Mouse (Mus musculus): ENCODE results near the gene Sec31a. TPM values are rescaled to one million over a fixed set of nuclear protein-coding genes. Genes with fewer than 3 reads are reported as not detected.

Gene Sec31a
- polyA plus RNA-seq, 1 experiment from 2014 or later, result 257 TPM

- no peaks in the 10 kb centered on the region for H3K27me3 ChIP-seq
- H3K36me3 ChIP-seq, result peaks cover 30% of the 10 kb centered on the region
- H3K4me2 ChIP-seq (replicated peaks), result no peak overlapping the region
- no peak overlapping the region for H3K27ac ChIP-seq (replicated peaks)
- peaks cover 6% of the 10 kb centered on the region; the same call in 1 of the 2 replicates for H3K4me1 ChIP-seq
- no peak overlapping the region for H3K9ac ChIP-seq
- no peaks in the 10 kb centered on the region for H3K9me3 ChIP-seq (replicated peaks)
- no peak for ATAC-seq (ENCODE audit: insufficient number of reproducible peaks, low FRiP score, low TSS enrichment, low read depth)
- 79% methylated on average over 5 of the region's 5 CpGs for WGBS
- H3K4me3 ChIP-seq (replicated peaks), result no peak overlapping the region
These were observed 7.5 kb downstream of the Sec31a start for GRCm38 (mm10) chr5:100408485-100408884.

DNA sequence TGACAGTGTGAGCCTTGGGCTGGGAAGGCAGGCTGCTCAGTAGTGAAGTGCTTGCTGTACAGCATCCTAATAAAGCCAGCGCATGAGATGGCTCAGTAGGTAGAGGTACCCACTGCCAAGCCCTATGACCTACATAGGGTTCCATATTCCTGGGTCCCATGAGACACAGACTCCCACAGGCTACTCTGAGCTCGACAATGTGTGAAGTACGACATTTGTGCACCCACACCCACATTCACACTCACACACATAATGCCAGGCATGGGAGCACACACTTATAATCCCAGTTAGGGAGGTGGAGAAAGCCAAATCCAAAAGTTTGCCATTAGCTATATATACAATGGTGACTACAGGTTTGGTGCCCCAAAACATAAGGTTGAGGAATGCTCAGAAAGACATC lies 19.3 kb downstream of the Sec31a start:
- no peak overlapping the region for H3K27ac ChIP-seq (replicated peaks)
- 94% methylated on average over 3 of the region's 3 CpGs for WGBS
- H3K9me3 ChIP-seq (replicated peaks), result no peaks in the 10 kb centered on the region
- H3K27me3 ChIP-seq, result no peaks in the 10 kb centered on the region
- H3K9ac ChIP-seq, result no peak overlapping the region
- H3K36me3 ChIP-seq, result peaks cover 91% of the 10 kb centered on the region
- H3K4me1 ChIP-seq, result no peaks in the 10 kb centered on the region
- ATAC-seq (ENCODE audit: insufficient number of reproducible peaks, low FRiP score, low TSS enrichment, low read depth), result no peak
- H3K4me3 ChIP-seq (replicated peaks), result no peak overlapping the region
- H3K4me2 ChIP-seq (replicated peaks), result no peak overlapping the region

GRCm38 (mm10) chr5:100393681-100394080 lies 22.4 kb downstream of the Sec31a start:
- no peaks in the 10 kb centered on the region for H3K9me3 ChIP-seq (replicated peaks)
- no peak overlapping the region for H3K27ac ChIP-seq (replicated peaks)
- H3K36me3 ChIP-seq, result peaks cover 96% of the 10 kb centered on the region
- no peaks in the 10 kb centered on the region for H3K27me3 ChIP-seq
- 69% methylated on average over 3 of the region's 3 CpGs for WGBS
- no peaks in the 10 kb centered on the region for H3K4me1 ChIP-seq
- no peak overlapping the region for H3K4me3 ChIP-seq (replicated peaks)
- no peak for ATAC-seq (ENCODE audit: insufficient number of reproducible peaks, low FRiP score, low TSS enrichment, low read depth)
- H3K4me2 ChIP-seq (replicated peaks), result no peak overlapping the region
- H3K9ac ChIP-seq, result no peak overlapping the region

DNA sequence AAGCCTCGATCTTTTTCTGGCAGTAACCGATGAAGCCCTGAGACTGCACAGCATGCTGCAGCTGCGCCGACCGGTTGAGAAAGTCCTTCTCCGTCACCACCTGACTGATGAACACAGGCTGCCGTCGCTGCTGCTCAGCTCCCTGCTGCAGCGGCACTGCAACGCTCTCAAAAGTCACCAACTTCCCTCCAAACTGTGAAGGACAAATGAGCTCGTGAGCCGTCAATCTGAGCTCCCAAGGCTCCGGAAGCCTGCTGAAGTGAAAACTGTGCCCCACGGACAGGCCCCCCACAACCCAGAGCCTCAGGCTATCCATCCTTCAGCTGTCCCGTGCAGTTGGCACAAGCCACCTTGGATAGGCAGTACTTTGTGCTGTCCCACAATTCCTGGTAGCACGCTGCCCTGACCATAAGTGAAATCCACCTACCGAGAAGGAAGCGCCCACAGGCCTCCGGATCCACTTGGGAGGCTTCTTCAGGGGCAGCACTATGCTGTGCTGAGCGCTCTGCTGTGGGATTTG lies 23.5 kb downstream of the Sec31a start:
- no peak for ATAC-seq (ENCODE audit: insufficient number of reproducible peaks, low FRiP score, low TSS enrichment, low read depth)
- no peak overlapping the region for H3K27ac ChIP-seq (replicated peaks)
- no peak overlapping the region for H3K9ac ChIP-seq
- peaks cover 92% of the 10 kb centered on the region for H3K36me3 ChIP-seq
- H3K27me3 ChIP-seq, result no peaks in the 10 kb centered on the region
- H3K4me1 ChIP-seq, result no peaks in the 10 kb centered on the region
- 88% methylated on average over 20 of the region's 20 CpGs for WGBS
- no peak overlapping the region for H3K4me2 ChIP-seq (replicated peaks)
- H3K9me3 ChIP-seq (replicated peaks), result no peaks in the 10 kb centered on the region
- no peak overlapping the region for H3K4me3 ChIP-seq (replicated peaks)

GRCm38 (mm10) chr5:100383782-100384510 lies 32.1 kb downstream of the Sec31a start:
- no peaks in the 10 kb centered on the region for H3K4me1 ChIP-seq
- H3K36me3 ChIP-seq, result peaks cover 85% of the 10 kb centered on the region
- H3K4me3 ChIP-seq (replicated peaks), result no peak overlapping the region
- no peak overlapping the region for H3K4me2 ChIP-seq (replicated peaks)
- no peaks in the 10 kb centered on the region for H3K9me3 ChIP-seq (replicated peaks)
- no peaks in the 10 kb centered on the region for H3K27me3 ChIP-seq
- H3K9ac ChIP-seq, result no peak overlapping the region
- no peak for ATAC-seq (ENCODE audit: insufficient number of reproducible peaks, low FRiP score, low TSS enrichment, low read depth)
- 93% methylated on average over 18 of the region's 18 CpGs for WGBS
- H3K27ac ChIP-seq (replicated peaks), result no peak overlapping the region

DNA sequence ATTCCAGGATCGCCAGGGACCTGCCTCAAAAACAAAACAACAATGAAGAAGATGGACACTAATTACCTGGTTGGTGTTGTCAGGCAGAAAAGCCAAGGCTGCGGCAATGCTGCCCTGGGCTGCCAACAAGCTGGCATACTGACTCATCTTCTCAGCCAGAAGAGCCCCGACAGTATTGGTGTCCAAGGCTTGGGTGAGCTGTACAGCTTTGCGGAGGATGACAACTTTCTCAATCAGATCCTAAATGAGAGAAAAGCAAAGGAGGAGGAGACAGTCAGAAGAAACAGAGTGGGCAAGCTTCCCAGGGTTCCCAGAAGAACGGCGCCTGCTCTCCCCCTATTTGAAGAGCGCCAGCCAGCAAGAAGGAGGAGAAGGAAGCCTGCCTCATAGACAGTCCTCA lies 34.9 kb downstream of the Sec31a start:
- H3K9ac ChIP-seq, result no peak overlapping the region
- ATAC-seq (ENCODE audit: insufficient number of reproducible peaks, low FRiP score, low TSS enrichment, low read depth), result no peak
- WGBS, result 90% methylated on average over 7 of the region's 7 CpGs
- no peaks in the 10 kb centered on the region for H3K9me3 ChIP-seq (replicated peaks)
- H3K27ac ChIP-seq (replicated peaks), result no peak overlapping the region
- no peaks in the 10 kb centered on the region for H3K4me1 ChIP-seq
- peaks cover 91% of the 10 kb centered on the region for H3K36me3 ChIP-seq
- no peak overlapping the region for H3K4me2 ChIP-seq (replicated peaks)
- no peaks in the 10 kb centered on the region for H3K27me3 ChIP-seq
- H3K4me3 ChIP-seq (replicated peaks), result no peak overlapping the region

DNA sequence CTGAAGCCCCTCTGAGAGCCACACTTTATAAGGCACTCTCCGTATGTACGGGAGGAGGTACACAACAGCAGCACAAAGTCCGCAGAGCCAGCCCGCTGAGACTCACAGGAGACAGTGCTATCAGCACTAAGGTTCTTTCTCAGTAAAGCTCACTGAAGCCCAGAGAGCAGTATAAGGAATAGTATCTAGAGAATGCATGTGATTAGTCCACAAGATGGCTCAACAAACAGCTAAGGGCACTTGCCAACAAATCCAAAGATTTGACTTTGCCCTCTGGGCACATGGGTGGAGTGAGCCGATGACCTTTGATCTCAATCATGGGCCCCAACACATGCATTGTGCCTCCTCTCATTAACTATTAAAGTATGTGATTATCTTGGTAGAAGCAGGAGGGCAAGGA lies 35.8 kb downstream of the Sec31a start:
- no peak overlapping the region for H3K27ac ChIP-seq (replicated peaks)
- H3K9ac ChIP-seq, result no peak overlapping the region
- no peaks in the 10 kb centered on the region for H3K9me3 ChIP-seq (replicated peaks)
- no peak for ATAC-seq (ENCODE audit: insufficient number of reproducible peaks, low FRiP score, low TSS enrichment, low read depth)
- H3K27me3 ChIP-seq, result no peaks in the 10 kb centered on the region
- no peak overlapping the region for H3K4me3 ChIP-seq (replicated peaks)
- no peak overlapping the region for H3K4me2 ChIP-seq (replicated peaks)
- 88% methylated on average over 5 of the region's 5 CpGs for WGBS
- H3K4me1 ChIP-seq, result no peaks in the 10 kb centered on the region
- peaks cover 91% of the 10 kb centered on the region for H3K36me3 ChIP-seq

- peaks cover 92% of the 10 kb centered on the region for H3K36me3 ChIP-seq
- ATAC-seq (ENCODE audit: insufficient number of reproducible peaks, low FRiP score, low TSS enrichment, low read depth), result no peak
- no peak overlapping the region for H3K4me3 ChIP-seq (replicated peaks)
- H3K4me1 ChIP-seq, result no peaks in the 10 kb centered on the region
- no peak overlapping the region for H3K4me2 ChIP-seq (replicated peaks)
- no peak overlapping the region for H3K9ac ChIP-seq
- H3K27ac ChIP-seq (replicated peaks), result no peak overlapping the region
- WGBS, result 86% methylated on average over 2 of the region's 2 CpGs
- H3K9me3 ChIP-seq (replicated peaks), result no peaks in the 10 kb centered on the region
- no peaks in the 10 kb centered on the region for H3K27me3 ChIP-seq
These were observed 37.1 kb downstream of the Sec31a start for GRCm38 (mm10) chr5:100378981-100379380.

DNA sequence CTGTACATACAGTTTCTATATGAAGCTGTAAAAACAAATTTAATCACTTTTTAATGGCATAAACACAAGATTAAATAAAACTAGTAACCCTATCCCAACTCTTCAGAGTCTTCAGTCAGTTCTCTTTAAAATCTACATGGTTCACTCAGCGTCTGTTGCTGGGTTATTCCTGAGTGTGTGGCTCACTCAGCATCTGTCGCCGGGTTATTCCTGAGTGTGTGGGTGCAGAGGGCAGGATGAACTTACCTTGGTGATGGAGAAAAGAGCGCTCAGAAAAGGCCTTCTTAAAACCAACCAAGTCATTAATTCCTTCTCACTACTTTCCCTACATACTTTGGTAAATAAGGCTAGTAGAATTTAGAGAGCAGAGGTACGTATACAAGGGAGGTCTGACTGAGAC lies 37.8 kb downstream of the Sec31a start:
- no peaks in the 10 kb centered on the region for H3K9me3 ChIP-seq (replicated peaks)
- no peak for ATAC-seq (ENCODE audit: insufficient number of reproducible peaks, low FRiP score, low TSS enrichment, low read depth)
- no peak overlapping the region for H3K27ac ChIP-seq (replicated peaks)
- WGBS, result 92% methylated on average over 5 of the region's 5 CpGs
- peaks cover 93% of the 10 kb centered on the region for H3K36me3 ChIP-seq
- H3K4me3 ChIP-seq (replicated peaks), result no peak overlapping the region
- H3K4me1 ChIP-seq, result no peaks in the 10 kb centered on the region
- no peak overlapping the region for H3K9ac ChIP-seq
- H3K4me2 ChIP-seq (replicated peaks), result no peak overlapping the region
- no peaks in the 10 kb centered on the region for H3K27me3 ChIP-seq

DNA sequence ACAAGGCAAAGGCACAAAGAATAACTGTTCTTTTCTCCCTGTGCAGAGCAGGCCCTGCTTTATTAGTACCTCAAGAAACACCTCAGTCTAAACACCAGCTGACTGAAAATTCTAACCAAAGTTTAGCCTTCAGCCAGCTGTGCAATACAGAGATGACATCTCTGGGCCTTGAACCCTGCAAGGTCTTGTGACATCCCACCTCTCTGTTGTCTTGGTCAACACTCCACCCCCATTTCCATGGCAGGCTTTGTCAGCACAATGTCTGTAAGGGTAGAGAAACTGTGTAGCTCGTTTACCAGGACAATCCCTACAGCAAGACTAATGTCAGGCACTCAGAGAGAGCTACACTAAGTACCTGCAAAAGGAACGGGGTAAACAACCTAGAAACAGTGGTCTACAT lies 38.7 kb downstream of the Sec31a start:
- Histone ChIP-seq H3K27ac (replicated peaks) (no peak overlapping the region), H3K4me1 (no peaks in the 10 kb centered on the region), H3K27me3 (no peaks in the 10 kb centered on the region), H3K4me3 (replicated peaks) (no peak overlapping the region), H3K4me2 (replicated peaks) (no peak overlapping the region), H3K36me3 (peaks cover 93% of the 10 kb centered on the region), H3K9me3 (replicated peaks) (no peaks in the 10 kb centered on the region), H3K9ac (no peak overlapping the region)
- ATAC-seq (ENCODE audit: insufficient number of reproducible peaks, low FRiP score, low TSS enrichment, low read depth), result no peak
- 79% methylated on average over 2 of the region's 2 CpGs for WGBS

GRCm38 (mm10) chr5:100374703-100375102 lies 41.3 kb downstream of the Sec31a start:
- no peak overlapping the region for H3K9ac ChIP-seq
- H3K9me3 ChIP-seq (replicated peaks), result no peaks in the 10 kb centered on the region
- H3K4me2 ChIP-seq (replicated peaks), result no peak overlapping the region
- H3K36me3 ChIP-seq, result peaks cover 83% of the 10 kb centered on the region
- peak; percentile 64; the same call in 1 of the 2 replicates for ATAC-seq (ENCODE audit: insufficient number of reproducible peaks, low FRiP score, low TSS enrichment, low read depth)
- no peaks in the 10 kb centered on the region for H3K4me1 ChIP-seq
- no peak overlapping the region for H3K27ac ChIP-seq (replicated peaks)
- H3K27me3 ChIP-seq, result no peaks in the 10 kb centered on the region
- 95% methylated on average over 2 of the region's 2 CpGs for WGBS
- no peak overlapping the region for H3K4me3 ChIP-seq (replicated peaks)

- WGBS, result 55% methylated on average over 5 of the region's 5 CpGs
- H3K9me3 ChIP-seq (replicated peaks), result no peaks in the 10 kb centered on the region
- no peak overlapping the region for H3K4me2 ChIP-seq (replicated peaks)
- no peak overlapping the region for H3K27ac ChIP-seq (replicated peaks)
- H3K27me3 ChIP-seq, result no peaks in the 10 kb centered on the region
- 0 out of 2 replicates have a peak, but pooled peaks have one; percentile 55 for ATAC-seq (ENCODE audit: insufficient number of reproducible peaks, low FRiP score, low TSS enrichment, low read depth)
- H3K9ac ChIP-seq, result no peak overlapping the region
- H3K36me3 ChIP-seq, result peaks cover 80% of the 10 kb centered on the region
- H3K4me3 ChIP-seq (replicated peaks), result no peak overlapping the region
- H3K4me1 ChIP-seq, result no peaks in the 10 kb centered on the region
These were observed 42.1 kb downstream of the Sec31a start for GRCm38 (mm10) chr5:100373952-100374351.

Data from embryonic facial prominence, embryonic 15.5 days (tissue).